Mouse (Mus musculus): ENCODE measurements at regions not wholly inside any gene's neighbourhood (a gene's known extent, or its start where the extent isn't known, plus 50 kb on each side); places are given as distances from the start of the nearest gene placed in this dataset.

DNA sequence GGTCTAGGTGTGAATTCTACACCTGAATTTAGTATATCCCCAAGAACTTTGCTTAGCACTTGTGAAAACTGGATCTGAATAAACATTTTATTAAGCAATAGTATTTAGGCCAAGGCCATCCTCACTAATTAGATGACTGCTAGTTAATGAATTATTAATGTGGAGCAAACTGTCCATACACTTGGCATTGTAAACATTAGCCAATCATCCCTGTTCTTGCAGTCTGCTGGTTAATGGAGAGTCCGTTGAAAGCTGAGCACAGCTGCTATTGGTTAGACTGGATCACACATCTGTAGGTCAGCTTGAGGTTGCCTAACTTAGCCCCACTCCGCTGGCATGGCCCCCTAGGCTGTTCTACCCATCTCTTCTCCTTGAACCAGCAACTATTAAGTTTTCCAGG, 826.2 kb upstream of the 4930452B06Rik start:
- DNase-seq (ENCODE audit: extremely low spot score in 1 of 2, low spot score in 2 of 2), result no peak
- intact Hi-C loops (cut with DNase I), result no loop called here

DNA sequence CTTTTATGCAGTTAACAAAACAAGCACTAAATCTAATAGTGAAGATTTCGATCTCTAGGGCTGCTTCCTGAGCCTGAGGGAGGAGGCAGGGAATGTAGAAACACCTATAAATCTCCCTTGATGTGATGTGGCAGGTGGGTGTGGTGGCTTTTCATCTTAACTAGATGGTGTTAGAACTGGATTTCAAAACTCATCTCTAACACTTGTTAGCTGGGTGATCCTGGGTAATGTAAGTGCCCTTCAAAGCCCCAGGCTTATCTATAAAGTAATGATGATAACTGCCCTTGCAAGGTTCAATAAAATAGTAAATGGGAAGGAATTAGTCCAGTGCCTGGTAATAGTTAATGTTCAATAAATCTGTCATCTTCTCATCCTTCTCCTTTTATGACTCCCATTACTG, 822.5 kb upstream of the 4930452B06Rik start:
- DNase-seq (ENCODE audit: extremely low spot score in 1 of 2, low spot score in 2 of 2), result no peak
- intact Hi-C loops (cut with DNase I), result no loop called here

DNA sequence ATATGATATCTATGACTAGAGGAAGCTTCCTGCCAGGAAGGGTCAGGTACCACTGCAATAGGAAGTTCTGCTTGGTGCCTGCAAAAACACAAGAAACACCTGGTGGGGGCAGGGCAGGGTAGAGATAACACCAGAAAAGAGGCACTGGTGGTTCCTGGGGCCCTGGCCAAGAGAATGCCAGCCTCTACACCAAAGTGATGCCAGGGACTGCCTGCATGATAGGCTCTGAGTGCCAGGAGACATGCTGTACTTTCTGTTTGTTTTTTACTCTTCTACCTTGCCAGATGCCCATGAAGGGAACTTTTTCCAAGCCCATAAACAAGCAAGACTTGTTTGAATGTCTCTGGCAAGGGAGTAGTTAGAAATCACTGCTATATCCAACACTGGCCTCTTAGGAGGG, 812.9 kb upstream of the 4930452B06Rik start:
- intact Hi-C loops (cut with DNase I), result no loop called here
- no peak for DNase-seq (ENCODE audit: extremely low spot score in 1 of 2, low spot score in 2 of 2)

DNA sequence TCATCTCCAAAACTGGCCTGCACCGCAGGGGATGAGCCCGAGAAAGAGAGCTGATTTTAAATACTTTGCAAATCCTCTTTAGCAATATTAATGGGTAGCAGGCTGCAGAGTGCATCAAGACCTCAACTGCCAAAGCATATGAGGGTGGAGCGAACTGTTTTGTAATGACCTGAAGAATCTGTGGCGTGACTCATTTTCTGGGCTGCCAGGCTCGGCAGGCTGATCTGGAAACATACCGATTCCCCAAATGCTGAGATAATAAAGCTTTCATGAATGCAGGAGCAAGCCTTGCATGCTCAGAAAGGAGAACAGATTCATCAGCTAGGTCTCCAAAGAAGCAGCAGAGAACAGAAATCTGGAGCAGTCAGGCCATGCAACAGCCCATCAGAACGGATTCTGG, 809.1 kb upstream of the 4930452B06Rik start:
- no peak for DNase-seq (ENCODE audit: extremely low spot score in 1 of 2, low spot score in 2 of 2)
- intact Hi-C loops (cut with DNase I), result no loop called here

DNA sequence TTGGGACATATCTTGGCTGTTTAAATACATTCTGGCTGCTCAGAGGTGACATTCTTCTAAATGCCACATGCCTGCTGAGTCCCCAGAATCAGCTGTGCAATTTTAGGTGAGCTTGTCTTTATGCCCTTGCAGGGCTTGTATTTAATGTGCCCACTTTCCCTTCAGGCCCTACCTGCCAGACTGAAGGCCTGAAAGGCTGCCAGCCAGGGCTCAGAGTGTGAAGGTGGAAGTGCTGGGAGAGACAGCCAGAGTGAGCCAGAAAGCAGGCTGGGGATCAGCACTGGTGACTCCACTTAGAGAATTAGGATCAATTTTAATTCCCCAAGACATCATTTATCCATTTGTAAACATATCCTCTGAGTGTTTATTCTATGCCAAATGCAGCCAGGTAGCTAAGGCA, 803.6 kb upstream of the 4930452B06Rik start:
- DNase-seq (ENCODE audit: extremely low spot score in 1 of 2, low spot score in 2 of 2), result no peak
- intact Hi-C loops (cut with DNase I), result no loop called here

DNA sequence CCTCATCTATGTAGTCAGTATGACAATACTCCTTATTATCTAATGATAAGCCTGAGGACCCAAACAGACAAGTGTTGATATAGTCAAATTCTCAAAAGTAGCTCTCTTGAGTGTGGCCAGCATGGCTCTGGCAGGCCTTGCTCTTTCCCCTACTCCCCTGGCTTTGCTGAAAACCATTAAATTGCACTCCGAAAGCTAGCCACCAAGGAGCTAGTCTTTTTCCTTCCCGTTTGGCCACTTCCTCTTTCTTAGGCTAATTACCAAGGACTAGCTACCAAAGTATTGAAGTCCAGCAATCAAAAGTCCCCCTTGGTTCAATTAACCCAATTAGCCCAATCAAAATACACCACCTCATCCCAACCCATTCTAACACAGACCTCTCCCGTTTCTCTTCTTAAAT, 802.6 kb upstream of the 4930452B06Rik start:
- intact Hi-C loops (cut with DNase I), result no loop called here
- DNase-seq (ENCODE audit: extremely low spot score in 1 of 2, low spot score in 2 of 2), result no peak

DNA sequence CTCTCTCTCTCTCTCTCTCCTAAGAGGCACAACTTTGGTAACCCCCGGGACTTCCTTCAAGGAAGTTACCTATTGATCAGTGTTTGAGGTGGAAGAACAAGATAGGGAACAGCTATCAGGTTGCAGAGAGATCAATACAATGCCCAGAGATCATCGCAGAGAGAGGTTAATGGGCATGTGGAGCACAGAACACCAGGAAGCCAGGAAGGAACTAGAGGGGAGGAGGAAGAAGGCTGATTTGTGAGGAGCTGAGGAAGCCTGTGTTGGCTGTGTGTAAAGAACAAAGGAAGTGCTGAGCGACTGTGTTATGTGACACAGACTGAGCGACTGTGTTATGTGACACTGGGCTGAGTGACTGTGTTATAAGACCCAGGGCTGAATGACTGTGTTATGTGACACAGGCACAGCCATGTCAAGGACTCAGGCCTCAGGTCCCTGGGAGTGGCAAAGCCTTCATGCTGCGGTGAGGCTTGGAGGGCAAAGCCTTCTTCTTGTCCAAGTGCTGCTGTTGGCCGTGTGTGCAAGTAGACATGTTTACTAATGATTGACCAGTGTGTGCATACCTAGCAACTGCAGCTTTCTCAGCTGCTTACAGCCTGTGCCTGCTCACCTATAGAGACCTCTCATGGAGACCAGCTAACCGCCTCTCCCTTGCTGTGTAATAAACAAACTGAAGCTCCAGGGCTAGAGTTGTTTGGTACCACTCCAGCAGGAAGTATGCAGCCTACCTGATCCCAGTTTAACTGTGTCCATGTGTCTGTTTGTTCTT, 801.8 kb upstream of the 4930452B06Rik start:
- DNase-seq (ENCODE audit: extremely low spot score in 1 of 2, low spot score in 2 of 2), result no peak
- intact Hi-C loops (cut with DNase I), result no loop called here

DNA sequence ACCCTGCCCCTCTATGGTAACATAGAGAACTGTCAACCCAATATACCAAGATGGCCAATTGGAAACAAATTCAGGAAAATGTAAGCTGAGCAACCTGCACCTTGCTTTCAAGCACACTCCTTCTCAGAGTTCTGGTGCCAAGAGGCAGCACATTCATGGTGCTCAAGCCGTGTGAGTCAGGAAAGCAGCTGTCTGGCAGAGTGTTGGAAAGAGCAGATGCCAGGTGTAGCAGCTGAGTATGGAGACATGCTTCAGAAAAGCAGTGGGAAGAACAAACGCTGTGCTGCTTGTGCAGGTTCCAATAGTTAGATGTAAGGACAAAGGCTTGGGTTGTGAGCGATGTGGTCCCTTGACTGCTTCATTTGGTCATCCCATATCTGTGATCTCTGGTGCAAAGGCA, 794.0 kb upstream of the 4930452B06Rik start:
- no peak for DNase-seq (ENCODE audit: extremely low spot score in 1 of 2, low spot score in 2 of 2)
- intact Hi-C loops (cut with DNase I), result no loop called here

DNA sequence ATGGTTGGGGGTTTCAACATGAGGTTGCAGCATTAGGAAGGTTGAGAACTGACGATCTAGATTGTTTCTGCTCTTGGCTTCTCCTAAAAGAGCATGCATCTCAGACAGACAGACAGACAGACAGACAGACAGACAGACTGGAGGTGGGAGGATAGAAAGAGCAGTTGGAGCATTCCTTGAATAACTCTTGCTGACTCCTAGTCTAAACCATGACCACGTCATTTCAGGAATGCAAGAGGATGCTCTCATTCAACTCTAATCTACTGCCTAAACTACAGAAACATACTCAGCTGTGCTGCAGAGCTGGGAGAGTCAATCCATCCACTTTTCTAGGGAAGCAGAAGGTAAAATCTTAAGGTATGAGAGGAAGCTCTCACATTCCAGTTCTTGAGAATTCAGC, 792.8 kb upstream of the 4930452B06Rik start:
- DNase-seq (ENCODE audit: extremely low spot score in 1 of 2, low spot score in 2 of 2), result no peak
- intact Hi-C loops (cut with DNase I), result no loop called here

DNA sequence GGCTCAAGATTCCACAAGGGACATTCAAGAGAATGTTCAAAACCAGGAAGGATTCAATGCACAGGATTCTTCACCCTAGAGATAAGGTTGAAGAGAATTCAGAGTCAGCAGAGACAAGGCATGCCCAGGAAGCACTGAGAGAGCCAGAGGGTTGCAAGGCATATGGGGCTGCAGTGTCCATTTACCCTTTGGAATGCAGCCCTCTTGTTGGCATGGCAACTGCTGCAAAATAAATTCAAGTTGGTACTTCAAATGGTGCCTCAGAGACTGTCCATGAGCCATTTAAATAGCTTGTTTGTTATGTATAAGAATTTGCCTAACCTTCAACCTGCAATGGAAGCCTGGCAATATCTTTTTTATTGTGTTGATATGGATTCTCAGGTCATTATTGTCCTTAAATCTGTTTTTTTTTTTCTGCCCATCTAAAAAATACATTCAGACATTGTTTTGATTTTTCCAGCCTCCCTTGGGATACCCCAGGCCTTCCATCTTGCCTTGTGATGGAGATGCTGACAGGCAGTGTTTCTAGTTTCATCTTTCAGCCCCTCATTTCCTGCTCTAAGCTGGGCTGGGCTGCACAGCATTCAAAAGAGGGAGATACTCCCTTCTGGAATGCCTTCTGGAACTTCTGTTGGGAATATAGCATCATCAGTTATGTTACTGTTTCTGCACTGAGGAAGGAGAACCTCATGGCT, 791.9 kb upstream of the 4930452B06Rik start:
- intact Hi-C loops (cut with DNase I), result no loop called here
- no peak for DNase-seq (ENCODE audit: extremely low spot score in 1 of 2, low spot score in 2 of 2)

DNA sequence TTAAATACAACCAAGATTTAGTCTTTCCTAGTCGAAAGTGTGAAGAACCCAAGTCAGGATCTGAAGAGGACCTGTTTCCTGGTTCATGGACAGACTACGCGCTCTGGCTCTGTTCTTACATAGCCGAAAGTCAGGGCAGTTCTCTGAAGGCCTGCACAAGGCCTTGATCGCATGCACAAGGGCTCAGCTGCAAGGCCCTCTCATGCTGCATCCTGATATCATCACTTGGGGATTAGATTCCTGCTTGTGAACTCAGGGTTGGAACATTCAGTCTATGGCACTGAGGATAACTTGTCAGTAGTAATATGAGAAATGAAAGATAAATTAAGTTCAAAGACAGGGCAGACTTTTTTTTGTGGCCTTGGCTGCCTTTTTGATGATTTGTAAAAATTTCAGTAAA, 789.9 kb upstream of the 4930452B06Rik start:
- DNase-seq (ENCODE audit: extremely low spot score in 1 of 2, low spot score in 2 of 2), result no peak
- intact Hi-C loops (cut with DNase I), result no loop called here

DNA sequence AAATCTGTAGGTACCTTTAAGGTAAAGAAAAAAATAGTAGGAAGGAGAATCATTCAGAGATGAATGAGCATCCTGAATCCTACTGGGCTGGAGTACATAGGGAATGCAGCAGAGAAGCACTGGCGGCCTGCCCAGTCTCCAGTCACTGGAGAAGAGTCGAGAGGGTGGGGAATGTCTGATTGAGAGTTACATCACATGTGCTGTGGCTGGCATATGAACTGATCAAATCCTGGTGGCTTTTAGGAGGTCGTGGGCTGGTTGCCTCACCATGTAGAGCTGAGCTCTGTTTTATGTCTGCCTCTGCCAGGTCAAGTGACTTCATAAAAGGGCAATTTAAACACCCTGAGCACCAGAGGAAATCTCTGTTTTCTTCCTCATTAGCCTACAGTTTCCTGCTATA, 783.9 kb upstream of the 4930452B06Rik start:
- DNase-seq (ENCODE audit: extremely low spot score in 1 of 2, low spot score in 2 of 2), result peak; percentile 20 to 61
- intact Hi-C loops (cut with DNase I), result no loop called here

DNA sequence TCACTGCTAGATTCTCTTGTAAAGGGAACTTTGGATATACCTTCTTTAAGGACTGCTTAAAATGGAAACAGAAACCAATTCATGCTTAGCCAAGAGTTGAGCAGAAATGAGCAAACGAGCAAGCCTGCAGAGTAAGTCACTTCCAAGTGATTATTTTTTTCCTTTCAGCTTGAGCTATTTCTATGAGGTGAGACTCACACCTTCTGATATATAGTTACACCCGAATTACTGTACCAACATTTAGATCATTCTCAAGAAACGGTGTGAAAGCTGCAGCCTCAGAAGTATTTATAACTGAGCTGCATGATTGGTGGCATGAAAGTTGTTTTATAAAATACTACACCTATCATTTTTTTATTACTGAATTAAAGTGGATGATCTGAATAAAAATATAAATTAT, 771.9 kb upstream of the 4930452B06Rik start:
- intact Hi-C loops (cut with DNase I), result no loop called here
- DNase-seq (ENCODE audit: extremely low spot score in 1 of 2, low spot score in 2 of 2), result peak in 1 of 2 experiments; percentile 4

DNA sequence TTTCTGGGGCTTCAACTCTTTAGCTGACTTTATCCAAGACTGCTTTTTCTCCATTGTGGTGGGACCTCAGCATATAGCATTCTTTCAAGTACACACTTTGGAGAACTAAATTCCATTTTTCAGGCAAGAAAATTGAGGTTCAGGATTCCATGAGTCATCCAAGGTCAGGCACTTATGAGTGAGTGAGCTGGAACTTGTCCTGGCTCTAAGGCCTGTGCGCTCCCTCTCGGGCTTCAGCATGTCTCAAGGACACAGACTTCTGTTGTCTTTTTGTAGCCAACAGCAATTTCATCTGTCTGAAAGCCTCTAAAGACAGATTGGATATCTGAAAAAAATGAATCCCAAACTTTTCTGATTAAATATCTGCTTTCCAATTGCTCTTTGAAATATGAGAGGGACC, 769.1 kb upstream of the 4930452B06Rik start:
- intact Hi-C loops (cut with DNase I), result no loop called here
- DNase-seq (ENCODE audit: extremely low spot score in 1 of 2, low spot score in 2 of 2), result no peak

DNA sequence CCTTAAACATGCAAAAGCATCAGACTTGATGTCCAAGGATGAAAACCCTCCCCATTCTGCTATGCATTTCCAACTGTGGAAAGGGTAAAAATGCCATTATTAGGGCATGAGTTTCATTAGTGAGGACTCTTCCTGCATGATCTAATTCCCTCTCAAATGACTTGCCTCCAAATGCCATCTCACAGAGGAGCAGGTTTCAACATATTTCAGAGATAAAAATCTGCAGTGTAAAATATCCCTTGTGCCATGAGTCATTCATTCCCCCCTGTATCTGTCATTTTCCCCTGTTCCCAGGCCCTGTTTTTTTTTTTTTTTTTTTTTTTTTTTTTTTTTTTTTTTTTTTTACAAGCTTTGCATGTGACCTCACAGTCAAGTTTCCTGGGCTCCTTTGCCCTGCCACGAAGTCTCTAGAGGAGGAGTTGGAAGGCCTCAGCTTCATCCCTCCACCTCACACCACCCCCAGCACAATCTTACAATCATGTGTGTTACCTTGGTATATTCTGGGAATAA, 767.1 kb upstream of the 4930452B06Rik start:
- DNase-seq (ENCODE audit: extremely low spot score in 1 of 2, low spot score in 2 of 2), result no peak
- intact Hi-C loops (cut with DNase I), result no loop called here

DNA sequence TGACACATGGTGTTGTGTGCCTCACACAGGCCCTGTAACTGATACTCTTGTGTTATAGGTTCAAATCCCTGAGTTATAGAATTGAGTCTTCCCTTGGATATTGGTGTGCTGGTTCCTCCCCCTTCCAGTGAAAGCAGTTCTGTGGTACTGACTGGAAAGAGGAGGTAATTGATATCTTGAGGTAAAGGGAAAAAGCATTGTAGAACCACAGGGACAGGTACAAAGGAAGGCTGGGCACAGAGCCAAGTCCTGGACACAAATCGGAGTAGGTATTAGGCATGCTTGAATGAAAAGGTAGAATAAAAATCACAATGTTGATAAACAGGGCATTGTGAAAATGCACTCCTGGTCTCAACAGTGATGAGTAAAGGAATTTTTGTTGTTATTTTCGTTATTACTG, 765.8 kb upstream of the 4930452B06Rik start:
- intact Hi-C loops (cut with DNase I), result no loop called here
- DNase-seq (ENCODE audit: extremely low spot score in 1 of 2, low spot score in 2 of 2), result no peak

DNA sequence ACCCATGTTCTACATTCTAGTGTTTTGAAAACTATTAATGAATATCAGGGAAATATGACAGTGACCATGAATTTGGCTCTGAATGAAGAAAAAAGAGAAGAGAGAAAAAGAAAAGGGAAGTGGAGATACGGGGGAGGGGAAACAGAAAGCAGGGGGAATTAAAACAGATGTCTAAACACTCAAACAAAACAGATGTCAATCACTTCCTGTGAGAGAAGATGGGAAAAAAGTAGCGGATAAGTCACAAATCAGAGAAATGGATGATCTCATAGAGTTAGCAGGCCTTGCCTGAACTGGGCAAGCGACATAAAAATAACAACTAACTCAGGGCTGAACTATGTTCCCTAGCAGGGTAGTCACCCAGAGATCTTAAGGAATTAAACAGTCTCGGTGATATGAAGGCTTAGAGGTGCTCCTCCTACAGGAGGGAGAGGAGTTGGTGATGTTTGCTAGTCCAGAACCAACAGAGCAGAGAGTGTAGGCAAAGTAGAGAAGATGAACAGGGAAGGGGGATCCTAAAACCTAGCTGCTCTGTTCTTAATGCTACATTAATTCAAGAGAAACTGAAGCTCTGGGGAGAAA, 745.9 kb upstream of the 4930452B06Rik start:
- intact Hi-C loops (cut with DNase I), result no loop called here

DNA sequence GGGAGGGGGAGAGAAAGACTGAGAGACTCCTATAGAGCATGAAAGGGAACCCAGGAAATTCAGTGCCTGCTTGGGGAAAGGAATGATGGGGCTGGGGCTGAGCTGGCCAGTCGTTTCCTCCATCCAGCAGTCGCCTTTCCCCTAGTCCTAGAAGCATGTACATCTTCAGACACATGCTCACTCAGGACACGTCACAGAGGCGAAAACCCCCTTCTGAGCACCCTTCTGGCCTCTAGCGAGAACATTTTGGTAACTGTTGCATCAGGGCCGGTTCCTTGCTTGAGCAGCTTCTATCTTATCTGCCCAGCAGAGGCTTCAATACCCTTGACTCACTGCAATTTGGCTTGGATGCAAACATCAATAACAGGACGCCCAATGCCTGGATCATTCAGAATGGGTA, 737.6 kb upstream of the 4930452B06Rik start:
- no peak for DNase-seq (ENCODE audit: extremely low spot score in 1 of 2, low spot score in 2 of 2)
- intact Hi-C loops (cut with DNase I), result no loop called here

More for the DNA sequence above, 745.9 kb upstream of the 4930452B06Rik start:
- no peak for DNase-seq (ENCODE audit: extremely low spot score in 1 of 2, low spot score in 2 of 2)

DNA sequence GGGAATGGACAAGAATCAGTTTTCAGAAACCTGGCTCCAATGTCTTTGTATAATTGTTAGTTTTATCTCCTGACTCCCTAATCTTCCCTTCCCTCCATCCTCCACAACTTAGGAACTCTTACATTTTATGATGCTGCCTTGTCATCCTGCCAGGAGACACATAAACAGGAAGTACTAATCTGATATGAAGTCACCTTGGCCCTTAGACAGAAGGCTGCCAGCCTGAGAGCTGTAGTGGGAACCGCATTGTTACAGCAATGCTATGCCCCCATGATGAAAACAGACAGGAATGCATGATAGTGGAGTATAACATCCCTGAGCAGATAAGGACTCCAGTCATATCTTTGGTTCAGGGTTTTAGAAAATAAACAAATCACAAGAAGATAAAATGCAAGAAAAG, 734.8 kb upstream of the 4930452B06Rik start:
- DNase-seq (ENCODE audit: extremely low spot score in 1 of 2, low spot score in 2 of 2), result no peak
- intact Hi-C loops (cut with DNase I), result no loop called here

DNA sequence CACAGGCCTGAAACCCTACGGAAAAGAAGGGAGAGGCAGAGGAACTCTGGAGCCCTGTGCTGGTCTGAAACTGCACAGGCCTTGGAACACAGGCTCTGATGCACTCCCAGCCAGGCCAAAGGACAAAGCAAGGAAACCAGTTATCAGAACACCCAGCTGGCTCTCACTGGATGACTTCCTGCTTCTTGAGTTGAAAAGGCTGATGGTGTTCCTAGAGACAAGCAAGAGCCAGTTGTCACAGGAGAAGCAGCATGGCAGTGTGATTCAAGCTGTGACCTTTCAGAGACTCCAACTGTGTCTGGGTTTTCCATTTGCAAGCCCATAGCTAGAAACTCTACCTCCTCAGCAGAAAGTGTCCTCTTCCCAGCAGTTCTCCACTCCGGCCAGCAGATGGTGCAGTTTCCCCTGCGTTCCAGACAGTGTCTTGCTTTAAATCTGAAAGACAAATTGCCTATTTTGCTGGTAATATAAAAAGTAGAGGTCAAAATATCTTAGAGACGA, 727.3 kb upstream of the 4930452B06Rik start:
- intact Hi-C loops (cut with DNase I), result no loop called here
- DNase-seq (ENCODE audit: extremely low spot score in 1 of 2, low spot score in 2 of 2), result peak; percentile 77 to 80

All from left cerebral cortex, postnatal 10 days (tissue).